Comparison of ENCODE assay signal across 18 mouse cellular contexts in genomic region chr5:12970987-12971386, GRCm38 (mm10).
DNase-seq lines count a peak whose midpoint lies in the region; ATAC-seq and TF ChIP-seq lines count a peak whose summit lies in the region.
"Had no signal": no experiment of that assay in that cellular context is flagged by ENCODE, and none has a peak within 500 bp of the region (broad histone marks: within the 10 kb centered on the region; RNA-seq: fewer than 3 reads in every experiment).

No protein-coding gene starts in this region.

- no peak overlapping the region for H3K27ac ChIP-seq in heart, embryonic 11.5 days (ENCODE audit: low read depth, low read length)
- no peak overlapping the region for H3K27ac ChIP-seq in hindbrain, postnatal 0 days
- H3K27ac ChIP-seq in hindbrain, embryonic 10.5 days, result no peak overlapping the region
- no peak overlapping the region for H3K27ac ChIP-seq in embryonic facial prominence, embryonic 13.5 days
- H3K27ac ChIP-seq in left cerebral cortex, adult 2 months, result no peak overlapping the region
- H3K27ac ChIP-seq: hindbrain, embryonic 14.5 days had no signal

- intact Hi-C loops in left cerebral cortex, adult 2 months (cut with DNase I), result no loop called here

- no peak for ATAC-seq in heart, embryonic 11.5 days (replicated peaks; ENCODE audit: insufficient number of reproducible peaks, low FRiP score, low TSS enrichment)
- 0 out of 2 replicates have a peak, but pooled peaks have one; percentile 53 for ATAC-seq in hindbrain, postnatal 0 days
- ATAC-seq in embryonic facial prominence, embryonic 13.5 days (ENCODE audit: insufficient number of reproducible peaks, insufficient read depth, low FRiP score, low TSS enrichment, low read depth), result no peak
- ATAC-seq: forebrain, postnatal 0 days; intestine, embryonic 16.5 days had no signal

- H3K27me3 ChIP-seq in heart, embryonic 11.5 days (ENCODE audit: control insufficient read depth, insufficient read depth, low read length), result no peaks in the 10 kb centered on the region
- no peaks in the 10 kb centered on the region for H3K27me3 ChIP-seq in hindbrain, postnatal 0 days (ENCODE audit: insufficient read depth, low read length)
- no peaks in the 10 kb centered on the region for H3K27me3 ChIP-seq in hindbrain, embryonic 10.5 days (ENCODE audit: insufficient read depth, poor library complexity, severe bottlenecking)
- no peaks in the 10 kb centered on the region for H3K27me3 ChIP-seq in embryonic facial prominence, embryonic 13.5 days

- WGBS in heart, embryonic 11.5 days (ENCODE audit: insufficient replicate concordance), result 51% methylated on average over 5 of the region's 5 CpGs
- 33% methylated on average over 5 of the region's 5 CpGs for WGBS in hindbrain, postnatal 0 days
- 36% methylated on average over 5 of the region's 5 CpGs for WGBS in hindbrain, embryonic 10.5 days
- 18% methylated on average over 5 of the region's 5 CpGs for WGBS in embryonic facial prominence, embryonic 13.5 days

- H3K9ac ChIP-seq in heart, embryonic 11.5 days (ENCODE audit: low read depth, low read length), result no peak overlapping the region
- H3K9ac ChIP-seq in hindbrain, postnatal 0 days (replicated peaks; ENCODE audit: low read length), result no peak overlapping the region
- H3K9ac ChIP-seq in embryonic facial prominence, embryonic 13.5 days, result no peak overlapping the region
- H3K9ac ChIP-seq: forebrain, postnatal 0 days; hindbrain, embryonic 14.5 days had no signal

- H3K36me3 ChIP-seq in heart, embryonic 11.5 days (ENCODE audit: control insufficient read depth, insufficient read depth, low read length), result no peaks in the 10 kb centered on the region
- no peaks in the 10 kb centered on the region for H3K36me3 ChIP-seq in hindbrain, postnatal 0 days (ENCODE audit: insufficient read depth, low read length)
- H3K36me3 ChIP-seq in hindbrain, embryonic 10.5 days, result no peaks in the 10 kb centered on the region
- H3K36me3 ChIP-seq in embryonic facial prominence, embryonic 13.5 days, result no peaks in the 10 kb centered on the region

- no peaks in the 10 kb centered on the region for H3K9me3 ChIP-seq in heart, embryonic 11.5 days (replicated peaks; ENCODE audit: control insufficient read depth, low read length)
- H3K9me3 ChIP-seq in hindbrain, postnatal 0 days (ENCODE audit: low read length), result no peaks in the 10 kb centered on the region
- no peaks in the 10 kb centered on the region for H3K9me3 ChIP-seq in hindbrain, embryonic 10.5 days
- no peaks in the 10 kb centered on the region for H3K9me3 ChIP-seq in embryonic facial prominence, embryonic 13.5 days

- no peak overlapping the region for H3K4me3 ChIP-seq in heart, embryonic 11.5 days (ENCODE audit: low read depth, low read length)
- no peak overlapping the region for H3K4me3 ChIP-seq in hindbrain, postnatal 0 days (ENCODE audit: low read length)
- H3K4me3 ChIP-seq in hindbrain, embryonic 10.5 days, result no peak overlapping the region
- H3K4me3 ChIP-seq in embryonic facial prominence, embryonic 13.5 days, result no peak overlapping the region
- no peak overlapping the region for H3K4me3 ChIP-seq in left cerebral cortex, adult 2 months

- DNase-seq in heart, adult 9 months (ENCODE audit: low spot score in 2 of 2), result no peak
- no peak for DNase-seq in hindbrain, postnatal 0 days (ENCODE audit: low spot score)
- no peak for DNase-seq in hindbrain, embryonic 10.5 days (ENCODE audit: low spot score)
- peak; percentile 51 for DNase-seq in retina, postnatal 1 day
- no peak for DNase-seq in spleen, adult 12 weeks (ENCODE audit: low spot score)
- no peak for DNase-seq in left cerebral cortex, adult 2 months (ENCODE audit: extremely low spot score in 1 of 2, low spot score in 2 of 2)
- DNase-seq: adrenal gland, postnatal 10 days; cerebellum, adult 11-12 months; cerebellum, adult 9-10 months; cerebellum, postnatal 25 days; forebrain, postnatal 0 days; gastrocnemius, postnatal 14 days; heart, postnatal 36 days; kidney, adult 8-10 months had no signal

- no peak for TF ChIP-seq CTCF in hindbrain, postnatal 0 days (IDR thresholded peaks at IDR 0.05; ENCODE audit: low read depth)
- no peak for TF ChIP-seq CTCF in left cerebral cortex, adult 2 months (IDR thresholded peaks at IDR 0.05)

- H3K4me2 ChIP-seq in heart, embryonic 11.5 days, result peak overlapping the region; percentile 22; the same call in 1 of the 2 replicates
- H3K4me2 ChIP-seq in hindbrain, postnatal 0 days (ENCODE audit: low read depth, low read length), result no peak overlapping the region
- peak overlapping the region; percentile 9; the same call in 1 of the 2 replicates for H3K4me2 ChIP-seq in embryonic facial prominence, embryonic 13.5 days
- H3K4me2 ChIP-seq: hindbrain, embryonic 14.5 days had no signal

- H3K4me1 ChIP-seq in heart, embryonic 11.5 days (ENCODE audit: control insufficient read depth, insufficient read depth, low read length), result no peaks in the 10 kb centered on the region
- H3K4me1 ChIP-seq in hindbrain, postnatal 0 days (ENCODE audit: insufficient read depth, low read length), result no peaks in the 10 kb centered on the region
- peaks cover 7% of the 10 kb centered on the region for H3K4me1 ChIP-seq in hindbrain, embryonic 10.5 days (replicated peaks)
- H3K4me1 ChIP-seq in embryonic facial prominence, embryonic 13.5 days, result 0 out of 2 replicates have a peak, but pooled peaks cover 5% of the 10 kb centered on the region
